Mouse (Mus musculus) megakaryocyte-erythroid progenitor cell, adult 5-6 weeks (primary cell): ENCODE results near the gene Ctxn1. TPM values are rescaled to one million over a fixed set of nuclear protein-coding genes. Genes with fewer than 3 reads are reported as not detected.

Experiments used
- ATAC-seq: replicated peaks from 2 replicates; pipeline ENCODE4 v1.8.0; 2016; ENCODE audit warnings: mild to moderate bottlenecking, inconsistent platforms; ENCODE audit not compliant: severe bottlenecking, poor library complexity, low FRiP score, low TSS enrichment
- total RNA-seq, 2 experiments: library from RNA; stranded (forward) in 1 of 2; stranded (reverse) in 1 of 2; fragments of 200-1000, 215-1000 nt in 1 of 2; fragments of >200 nt in 1 of 2; fragmentation: Nextera tagmentation in 1 of 2; gene quantifications; 2 replicates each; pipeline ENCODE4 v1.2.3; 2014 to 2017

Gene Ctxn1
- total RNA-seq, 2 experiments from 2014 or later: 0.63 TPM; not detected in 1

DNA sequence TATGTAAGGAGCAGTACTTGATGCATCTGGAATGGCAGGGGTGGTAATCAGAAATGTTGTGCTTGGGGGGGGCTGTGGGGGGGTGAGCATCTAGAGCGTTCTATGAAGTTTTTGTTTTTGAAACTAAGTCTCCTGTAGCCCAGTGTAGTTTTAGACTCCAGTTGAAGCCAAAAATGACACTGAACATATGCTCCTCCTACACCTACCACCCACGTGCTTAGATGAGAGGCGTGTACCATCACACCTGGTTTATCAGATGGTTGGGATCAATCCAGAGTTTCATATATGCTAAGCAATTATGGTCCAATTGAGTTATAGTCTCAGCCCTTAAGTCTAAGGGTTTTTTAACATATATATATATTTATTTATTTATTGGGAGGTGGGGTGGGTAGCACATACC, 39.5 kb downstream of the Ctxn1 start:
- no peak for ATAC-seq

DNA sequence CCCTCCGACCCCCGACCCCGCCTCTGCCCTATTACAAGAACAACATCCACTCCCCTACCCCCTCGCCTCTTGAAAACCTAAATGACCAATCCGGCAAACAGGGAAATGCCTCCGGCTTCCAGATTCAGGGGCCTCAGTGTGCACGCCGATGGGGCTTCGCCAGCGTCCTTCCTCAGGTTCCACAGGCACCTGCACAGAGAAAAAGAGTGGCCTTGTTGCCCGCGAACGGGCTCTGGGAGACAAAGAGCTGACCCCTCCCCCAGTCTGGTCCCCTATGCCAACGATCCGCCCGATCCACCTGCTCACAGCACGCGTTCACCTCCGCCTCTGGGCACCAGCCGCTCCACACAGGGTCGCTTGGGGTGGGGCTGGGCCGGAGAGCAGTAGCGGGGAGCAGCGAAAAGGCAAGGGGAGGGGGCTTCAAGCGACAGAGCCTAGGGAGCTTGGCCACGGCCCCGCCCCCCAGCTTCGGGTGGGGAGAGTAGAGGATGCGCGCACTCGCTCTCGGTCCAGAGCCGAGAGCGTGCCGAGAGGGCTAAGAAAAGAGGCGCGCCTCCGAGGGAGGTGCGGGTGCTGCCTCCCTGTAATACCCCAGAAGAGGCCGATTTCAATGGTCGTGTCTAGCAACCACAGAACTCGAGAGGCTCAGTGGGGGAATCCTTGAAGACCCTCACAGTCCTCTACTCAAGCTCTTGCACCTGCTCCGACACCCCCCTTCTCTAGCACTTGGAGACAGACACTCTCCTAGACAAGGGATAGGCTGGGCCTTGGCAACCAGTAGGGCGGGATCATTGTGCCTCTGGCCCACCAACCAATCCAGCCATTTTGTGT, 42.1 kb downstream of the Ctxn1 start, which contains the start of gene Prr36:
Gene Prr36, minus strand, starts transcription at position 669 of the 831 bp plus-strand sequence.
- ATAC-seq: no peak

GRCm38 (mm10) chr8:4216296-4216695, 42.8 kb downstream of the Ctxn1 start:
- ATAC-seq: no peak

GRCm38 (mm10) chr8:4214006-4214980, 44.8 kb downstream of the Ctxn1 start:
- ATAC-seq: peak; percentile 76

- ATAC-seq: peak; percentile 54
These were observed 45.7 kb downstream of the Ctxn1 start for GRCm38 (mm10) chr8:4213210-4214005.

GRCm38 (mm10) chr8:4212809-4213209, 46.3 kb downstream of the Ctxn1 start:
- ATAC-seq: 0 out of 2 replicates have a peak, but pooled peaks have one; percentile 17

DNA sequence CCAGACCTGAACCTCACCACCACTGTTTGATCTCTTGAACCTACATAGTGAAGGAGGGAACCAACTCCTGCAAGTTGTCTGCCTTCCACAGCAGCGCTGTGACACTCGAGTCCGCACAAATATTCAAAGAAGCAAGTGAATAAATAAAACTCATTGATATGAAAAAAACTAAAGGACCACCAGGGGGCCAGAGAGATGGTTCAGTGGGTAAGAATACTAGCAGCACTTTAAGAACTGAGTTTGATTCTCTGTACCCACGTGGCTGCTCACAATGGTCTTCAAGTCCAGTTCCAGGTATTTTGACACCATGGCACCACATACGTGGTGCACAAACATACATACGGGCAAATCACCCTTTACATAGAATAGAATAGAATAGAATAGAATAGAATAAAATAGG, 48.0 kb downstream of the Ctxn1 start:
- ATAC-seq: no peak

Other genes with a start within 250 kb of the Ctxn1 start
- gene Cd209f, start 153.4 kb downstream of the Ctxn1 start, total RNA-seq (2014; fragmentation: Nextera tagmentation): not detected in 2 replicates
- not detected in 2 replicates for gene Cd209f, start 153.4 kb downstream of the Ctxn1 start, total RNA-seq (2017)
- not detected in 2 replicates for gene Cd209g, start 125.2 kb downstream of the Ctxn1 start, total RNA-seq (2014; fragmentation: Nextera tagmentation)
- gene Cd209g, start 125.2 kb downstream of the Ctxn1 start, total RNA-seq (2017): not detected in 2 replicates
- 5.0 and 9.1 TPM in 2 replicates for gene Evi5l, start 92.7 kb downstream of the Ctxn1 start, total RNA-seq (2014; fragmentation: Nextera tagmentation)
- gene Evi5l, start 92.7 kb downstream of the Ctxn1 start, total RNA-seq (2017): 7.4 and 9.7 TPM in 2 replicates
- gene Prr36, start 41.8 kb downstream of the Ctxn1 start, total RNA-seq (2014; fragmentation: Nextera tagmentation): 0.30 TPM in 1 of 2 replicates, not detected in the other
- gene Prr36, start 41.8 kb downstream of the Ctxn1 start, total RNA-seq (2017): not detected in 2 replicates
- gene Lrrc8e, start 32.4 kb downstream of the Ctxn1 start, total RNA-seq (2014; fragmentation: Nextera tagmentation): not detected in 2 replicates
- gene Lrrc8e, start 32.4 kb downstream of the Ctxn1 start, total RNA-seq (2017): not detected in 2 replicates
- 45.9 and 54.5 TPM in 2 replicates for gene Map2k7, start 20.5 kb downstream of the Ctxn1 start, total RNA-seq (2014; fragmentation: Nextera tagmentation)
- 28.6 and 36.7 TPM in 2 replicates for gene Map2k7, start 20.5 kb downstream of the Ctxn1 start, total RNA-seq (2017)
- gene Gm49320, start 20.4 kb downstream of the Ctxn1 start, total RNA-seq (2014; fragmentation: Nextera tagmentation): 0.90 TPM in 1 of 2 replicates, not detected in the other
- gene Gm49320, start 20.4 kb downstream of the Ctxn1 start, total RNA-seq (2017): 0.75 TPM in 1 of 2 replicates, not detected in the other
- gene Tgfbr3l, start 11.1 kb downstream of the Ctxn1 start, total RNA-seq (2014; fragmentation: Nextera tagmentation): 9.2 and 16.7 TPM in 2 replicates
- gene Tgfbr3l, start 11.1 kb downstream of the Ctxn1 start, total RNA-seq (2017): 0.61 and 4.1 TPM in 2 replicates
- gene Snapc2, start 6.2 kb downstream of the Ctxn1 start, total RNA-seq (2014; fragmentation: Nextera tagmentation): 15.4 and 23.7 TPM in 2 replicates
- gene Snapc2, start 6.2 kb downstream of the Ctxn1 start, total RNA-seq (2017): 14.0 and 19.6 TPM in 2 replicates
- 72.7 and 139 TPM in 2 replicates for gene Timm44, start 16.6 kb upstream of the Ctxn1 start, total RNA-seq (2014; fragmentation: Nextera tagmentation)
- gene Timm44, start 16.6 kb upstream of the Ctxn1 start, total RNA-seq (2017): 155 and 191 TPM in 2 replicates
- 20.6 and 28.7 TPM in 2 replicates for gene Ccl25, start 65.9 kb upstream of the Ctxn1 start, total RNA-seq (2014; fragmentation: Nextera tagmentation)
- gene Ccl25, start 65.9 kb upstream of the Ctxn1 start, total RNA-seq (2017): 16.7 and 17.1 TPM in 2 replicates
- 128 and 161 TPM in 2 replicates for gene Elavl1, start 66.1 kb upstream of the Ctxn1 start, total RNA-seq (2014; fragmentation: Nextera tagmentation)
- gene Elavl1, start 66.1 kb upstream of the Ctxn1 start, total RNA-seq (2017): 87.6 and 121 TPM in 2 replicates
- 3.2 and 18.5 TPM in 2 replicates for gene Cers4, start 233.8 kb upstream of the Ctxn1 start, total RNA-seq (2014; fragmentation: Nextera tagmentation)
- 2.8 and 3.2 TPM in 2 replicates for gene Cers4, start 233.8 kb upstream of the Ctxn1 start, total RNA-seq (2017)